Mouse (Mus musculus): Measurements from ENCODE around the gene Ddx49. TPM values are rescaled to one million over a fixed set of nuclear protein-coding genes. Genes with fewer than 3 reads are reported as not detected.

Ddx49 gene
- polyA plus RNA-seq, 1 experiment, result 33.4 TPM

DNA sequence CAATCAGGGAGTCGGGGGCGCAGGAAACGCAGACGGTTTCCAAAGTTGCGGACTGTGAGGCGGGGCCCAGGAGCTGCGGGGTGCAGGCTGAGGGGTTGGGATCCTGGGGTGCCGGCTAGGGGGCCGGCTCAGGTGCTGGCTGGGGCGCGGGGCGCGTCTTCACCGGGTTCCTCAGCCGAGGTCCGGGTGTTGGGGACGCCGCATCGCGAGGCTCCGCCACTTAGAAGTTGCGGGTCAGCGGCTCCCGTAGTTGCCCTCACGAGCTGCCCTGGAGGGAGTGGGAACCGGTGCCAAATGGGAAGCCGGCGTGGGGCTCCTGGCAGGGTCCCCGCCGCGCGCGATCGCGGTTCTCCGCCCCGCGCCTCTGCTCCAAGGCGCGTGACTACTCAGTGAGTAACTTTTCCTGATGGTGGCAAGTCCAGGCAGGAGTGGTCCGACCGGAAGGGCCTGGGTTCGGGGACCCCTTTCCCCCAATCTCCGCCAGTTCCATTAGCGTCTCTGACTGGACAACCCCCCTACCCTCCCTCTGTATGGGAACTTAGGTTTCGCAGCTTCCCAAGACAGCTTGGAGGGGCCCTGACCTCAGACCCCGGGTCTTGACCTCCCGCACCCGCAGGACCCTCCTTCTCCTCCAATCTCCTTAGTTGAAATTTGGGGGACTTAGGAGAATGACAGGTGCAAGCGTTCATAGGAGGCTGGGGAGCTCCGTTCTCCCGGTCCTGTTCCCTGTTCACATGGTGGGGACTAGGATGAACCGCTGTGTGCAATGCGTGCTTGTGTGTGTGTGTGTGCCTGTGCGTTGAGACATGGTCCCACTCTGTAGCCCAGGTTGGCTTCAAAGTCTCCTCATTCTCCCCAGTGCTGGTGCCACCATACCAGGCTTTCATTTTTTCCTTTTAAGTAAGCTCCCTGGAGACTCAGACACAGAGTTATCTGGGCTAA, 18.9 kb downstream of the Ddx49 start:
- WGBS, result under 1% methylated on average over 55 of the region's 55 CpGs
- Histone ChIP-seq H3K4me1 (ENCODE audit: control insufficient read depth, insufficient read depth, low read length) (no peaks in the 10 kb centered on the region; the same call in none of the 2 replicates), H3K4me3 (replicated peaks; ENCODE audit: control insufficient read depth, low read depth, low read length) (peak overlapping the region; percentile 81), H3K27ac (ENCODE audit: control insufficient read depth, insufficient read depth, low read depth, low read length, poor library complexity) (peak overlapping the region; percentile 30; the same call in 1 of the 2 replicates)
- TF ChIP-seq POLR2A (IDR thresholded peaks at IDR 0.05; ENCODE audit: borderline replicate concordance, control insufficient read depth, low read depth, low read length) (0 out of 2 replicates have a peak, but pooled peaks have one; percentile 23), CTCF (IDR thresholded peaks at IDR 0.05; ENCODE audit: control insufficient read depth, insufficient read depth, low read length) (no peak)

DNA sequence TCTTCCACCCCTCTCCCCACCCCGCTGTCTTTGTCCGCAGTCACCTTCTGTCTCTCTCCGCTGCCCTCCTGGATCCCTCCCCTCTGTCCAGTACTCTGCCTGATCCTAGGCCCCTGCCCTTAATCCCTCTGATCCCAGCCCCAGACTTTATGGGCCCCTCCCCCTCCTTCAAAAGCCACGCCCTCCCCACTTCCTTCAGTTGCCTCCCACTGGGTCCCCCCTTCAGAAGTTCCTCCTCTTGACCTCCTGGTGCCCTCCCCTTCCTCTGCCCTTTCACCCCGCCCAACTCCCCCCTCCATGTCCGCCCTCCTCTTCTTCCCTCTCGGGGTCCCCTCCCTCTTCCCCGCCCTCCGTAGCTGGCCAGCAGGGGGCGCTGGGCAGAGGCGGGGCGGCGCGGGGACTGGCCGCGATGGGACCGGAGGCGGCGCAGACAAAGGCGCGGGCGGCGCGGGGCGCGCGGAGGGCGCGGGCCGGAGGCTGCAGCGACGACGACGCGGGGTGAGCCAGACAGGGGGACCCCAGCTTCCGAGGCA, 19.6 kb downstream of the Ddx49 start, which contains the start of gene Homer3:
Gene Homer3, plus strand, starts transcription at position 225 of the 533 bp plus-strand sequence.
- peak; percentile 24; the same call in 1 of the 2 replicates for TF ChIP-seq POLR2A (IDR thresholded peaks at IDR 0.05; ENCODE audit: borderline replicate concordance, control insufficient read depth, low read depth, low read length)
- peak; percentile 68; the same call in 1 of the 2 replicates for TF ChIP-seq CTCF (IDR thresholded peaks at IDR 0.05; ENCODE audit: control insufficient read depth, insufficient read depth, low read length)
- Histone ChIP-seq H3K27ac (ENCODE audit: control insufficient read depth, insufficient read depth, low read depth, low read length, poor library complexity) (peak within 1 kb of the TSS; percentile 30; the same call in 1 of the 2 replicates), H3K4me3 (replicated peaks; ENCODE audit: control insufficient read depth, low read depth, low read length) (peak within 1 kb of the TSS; percentile 81), H3K4me1 (ENCODE audit: control insufficient read depth, insufficient read depth, low read length) (no peaks in the 10 kb centered on the region; the same call in none of the 2 replicates)
- WGBS, result 3% methylated on average over 36 of the region's 36 CpGs

GRCm38 (mm10) chr8:70281001-70281400, 21.3 kb downstream of the Ddx49 start:
- peaks cover 3% of the 10 kb centered on the region for H3K4me1 ChIP-seq (ENCODE audit: control insufficient read depth, insufficient read depth, low read length)
- no peak overlapping the region for H3K27ac ChIP-seq (ENCODE audit: control insufficient read depth, insufficient read depth, low read depth, low read length, poor library complexity)
- TF ChIP-seq CTCF (IDR thresholded peaks at IDR 0.05; ENCODE audit: control insufficient read depth, insufficient read depth, low read length) (no peak), POLR2A (IDR thresholded peaks at IDR 0.05; ENCODE audit: borderline replicate concordance, control insufficient read depth, low read depth, low read length) (no peak)
- H3K4me3 ChIP-seq (replicated peaks; ENCODE audit: control insufficient read depth, low read depth, low read length), result no peak overlapping the region
- 82% methylated on average over 3 of the region's 3 CpGs for WGBS

GRCm38 (mm10) chr8:70279266-70279665, 23.0 kb downstream of the Ddx49 start:
- no peak overlapping the region for H3K27ac ChIP-seq (ENCODE audit: control insufficient read depth, insufficient read depth, low read depth, low read length, poor library complexity)
- H3K4me3 ChIP-seq (replicated peaks; ENCODE audit: control insufficient read depth, low read depth, low read length), result no peak overlapping the region
- no peak for TF ChIP-seq CTCF (IDR thresholded peaks at IDR 0.05; ENCODE audit: control insufficient read depth, insufficient read depth, low read length)
- TF ChIP-seq POLR2A (IDR thresholded peaks at IDR 0.05; ENCODE audit: borderline replicate concordance, control insufficient read depth, low read depth, low read length), result no peak
- WGBS, result 24% methylated on average over 8 of the region's 8 CpGs
- H3K4me1 ChIP-seq (ENCODE audit: control insufficient read depth, insufficient read depth, low read length), result peaks cover 3% of the 10 kb centered on the region

DNA sequence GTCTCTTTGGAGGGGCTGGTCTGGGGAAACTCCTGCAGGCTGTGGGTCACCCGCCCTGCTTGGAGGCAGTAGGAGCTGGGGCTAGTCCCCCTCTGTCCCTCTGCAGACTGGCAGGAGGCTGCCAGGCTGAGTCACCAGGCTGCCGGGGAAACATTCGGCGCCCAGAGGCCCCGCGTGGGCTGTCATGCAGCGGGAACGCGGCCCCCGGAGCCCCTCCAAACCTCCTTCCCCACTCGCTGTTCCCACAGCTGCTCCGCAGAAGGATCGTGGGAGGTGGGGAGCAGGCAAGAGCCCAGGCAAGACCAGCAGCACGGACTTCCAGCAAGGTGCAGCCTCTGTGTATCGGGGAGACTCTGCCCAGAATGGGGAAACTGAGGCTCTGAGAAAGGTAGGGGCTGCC, 24.1 kb downstream of the Ddx49 start:
- 6% methylated on average over 15 of the region's 15 CpGs for WGBS
- Histone ChIP-seq H3K27ac (ENCODE audit: control insufficient read depth, insufficient read depth, low read depth, low read length, poor library complexity) (no peak overlapping the region), H3K4me3 (replicated peaks; ENCODE audit: control insufficient read depth, low read depth, low read length) (no peak overlapping the region), H3K4me1 (ENCODE audit: control insufficient read depth, insufficient read depth, low read length) (peaks cover 5% of the 10 kb centered on the region)
- TF ChIP-seq CTCF (IDR thresholded peaks at IDR 0.05; ENCODE audit: control insufficient read depth, insufficient read depth, low read length), result no peak
- TF ChIP-seq POLR2A (IDR thresholded peaks at IDR 0.05; ENCODE audit: borderline replicate concordance, control insufficient read depth, low read depth, low read length), result no peak

- no peak overlapping the region for H3K27ac ChIP-seq (ENCODE audit: control insufficient read depth, insufficient read depth, low read depth, low read length, poor library complexity)
- no peak overlapping the region for H3K4me3 ChIP-seq (replicated peaks; ENCODE audit: control insufficient read depth, low read depth, low read length)
- TF ChIP-seq CTCF (IDR thresholded peaks at IDR 0.05; ENCODE audit: control insufficient read depth, insufficient read depth, low read length) (no peak), POLR2A (IDR thresholded peaks at IDR 0.05; ENCODE audit: borderline replicate concordance, control insufficient read depth, low read depth, low read length) (no peak)
- 49% methylated on average over 3 of the region's 3 CpGs for whole genome bisulfite sequencing
- peaks cover 5% of the 10 kb centered on the region; the same call in 1 of the 2 replicates for H3K4me1 ChIP-seq (ENCODE audit: control insufficient read depth, insufficient read depth, low read length)
Measured at GRCm38 (mm10) chr8:70276476-70276875, 25.8 kb downstream of the Ddx49 start.

- Histone ChIP-seq H3K4me3 (replicated peaks; ENCODE audit: control insufficient read depth, low read depth, low read length) (no peak overlapping the region), H3K27ac (ENCODE audit: control insufficient read depth, insufficient read depth, low read depth, low read length, poor library complexity) (no peak overlapping the region), H3K4me1 (ENCODE audit: control insufficient read depth, insufficient read depth, low read length) (peaks cover 5% of the 10 kb centered on the region; the same call in 1 of the 2 replicates)
- TF ChIP-seq POLR2A (IDR thresholded peaks at IDR 0.05; ENCODE audit: borderline replicate concordance, control insufficient read depth, low read depth, low read length), result no peak
- no peak for TF ChIP-seq CTCF (IDR thresholded peaks at IDR 0.05; ENCODE audit: control insufficient read depth, insufficient read depth, low read length)
Measured at GRCm38 (mm10) chr8:70274350-70274749, 27.9 kb downstream of the Ddx49 start.

DNA sequence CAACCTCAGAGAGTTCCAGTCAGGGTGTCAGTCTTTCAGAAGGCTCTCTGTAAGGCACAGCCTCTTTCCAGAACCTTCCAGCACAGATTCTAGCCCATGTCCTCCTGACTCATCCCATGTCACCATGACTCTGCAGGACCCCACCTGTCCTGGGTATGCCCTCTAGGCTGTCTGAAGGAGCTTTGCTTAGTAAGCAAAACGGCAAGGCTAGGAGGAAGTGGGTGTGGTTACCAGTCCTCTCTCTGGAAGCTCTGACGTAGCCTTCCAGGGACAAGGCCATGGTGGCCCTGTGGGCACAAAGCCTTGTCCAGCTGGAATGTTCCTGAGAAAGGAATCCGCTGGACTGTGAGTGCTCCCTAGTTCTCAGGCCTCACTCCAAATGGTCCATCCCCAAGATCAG, 29.3 kb downstream of the Ddx49 start:
- Histone ChIP-seq H3K27ac (ENCODE audit: control insufficient read depth, insufficient read depth, low read depth, low read length, poor library complexity) (no peak overlapping the region), H3K4me1 (ENCODE audit: control insufficient read depth, insufficient read depth, low read length) (peaks cover 7% of the 10 kb centered on the region; the same call in 1 of the 2 replicates), H3K4me3 (replicated peaks; ENCODE audit: control insufficient read depth, low read depth, low read length) (no peak overlapping the region)
- TF ChIP-seq CTCF (IDR thresholded peaks at IDR 0.05; ENCODE audit: control insufficient read depth, insufficient read depth, low read length), result no peak
- no peak for TF ChIP-seq POLR2A (IDR thresholded peaks at IDR 0.05; ENCODE audit: borderline replicate concordance, control insufficient read depth, low read depth, low read length)
- WGBS, result 26% methylated on average over 3 of the region's 3 CpGs

Measured in bone marrow, adult 2 months (tissue).